Mouse (Mus musculus) liver, embryonic 14.5 days (tissue): ENCODE results near the gene Hmcn1. TPM values are rescaled to one million over a fixed set of nuclear protein-coding genes. Genes with fewer than 3 reads are reported as not detected.

ENCODE experiments used
- ATAC-seq: fragments of 200-750 bp; cut with Nextera tagmentation; 2 replicates; pipeline ENCODE4 v1.8.0; 2017; ENCODE audit warnings: moderate number of reproducible peaks, mild to moderate bottlenecking, moderate library complexity; ENCODE audit not compliant: insufficient read depth
- DNase-seq, 3 experiments: peaks; one replicate each; pipeline ENCODE4 v3.0.0-alpha.2; 2012 to 2013; ENCODE audit warnings: low read depth in 3 of 3, low spot score in 3 of 3
- H3K27ac ChIP-seq: fragments of 300-500 bp; sonication (generic); 2 replicates; pipeline ENCODE4 v1.5.1; 2014; ENCODE audit warnings: moderate library complexity, mild to moderate bottlenecking, control low read depth, inconsistent platforms
- H3K27me3 ChIP-seq: fragments of 300-500 bp; sonication (generic); 2 replicates; pipeline ENCODE4 v1.6.1; 2014; ENCODE audit warnings: mild to moderate bottlenecking, low read length, moderate library complexity; ENCODE audit not compliant: control insufficient read depth, insufficient read depth
- H3K36me3 ChIP-seq: fragments of 300-500 bp; sonication (generic); replicated peaks from 2 replicates; pipeline ENCODE4 v1.6.1; 2014; ENCODE audit warnings: low read depth; ENCODE audit not compliant: control insufficient read depth, insufficient read depth
- H3K4me1 ChIP-seq, 2 experiments: fragments of 200-500 bp in 1 of 2; fragments of 300-500 bp in 1 of 2; sonication (generic) in 1 of 2; replicated peaks; 2 replicates each; pipeline ENCODE4 v1.6.1; 2012 to 2014; ENCODE audit warnings: antibody characterized with exemption in 1 of 2, inconsistent platforms in 1 of 2, low read length in 1 of 2; ENCODE audit not compliant: control insufficient read depth in 2 of 2, insufficient read depth in 2 of 2
- H3K4me2 ChIP-seq: fragments of 300-500 bp; sonication (generic); 2 replicates; pipeline ENCODE4 v1.6.1; 2014; ENCODE audit warnings: low read depth, mild to moderate bottlenecking, control low read depth, moderate library complexity
- H3K4me3 ChIP-seq, 2 experiments: fragments of 200-500 bp in 1 of 2; fragments of 300-500 bp in 1 of 2; sonication (generic) in 1 of 2; 2 replicates each; pipeline ENCODE4 v1.5.1; 2012 to 2014; ENCODE audit warnings: low read depth in 2 of 2, low read length in 2 of 2, mild to moderate bottlenecking in 2 of 2, control low read depth in 1 of 2, inconsistent platforms in 1 of 2, moderate library complexity in 1 of 2; ENCODE audit not compliant: insufficient read depth in 1 of 2
- H3K9ac ChIP-seq: fragments of 300-500 bp; sonication (generic); replicated peaks from 2 replicates; pipeline ENCODE4 v1.6.1; 2014; ENCODE audit warnings: mild to moderate bottlenecking, control low read depth, moderate library complexity
- H3K9me3 ChIP-seq: fragments of 300-500 bp; sonication (generic); 2 replicates; pipeline ENCODE4 v1.6.1; 2016; ENCODE audit warnings: low read length, mixed read lengths; ENCODE audit not compliant: control insufficient read depth
- CTCF ChIP-seq: IDR thresholded peaks from 2 replicates; pipeline ENCODE4 v1.5.1; 2016; ENCODE audit warnings: antibody characterized with exemption, low read depth, control low read depth
- EP300 ChIP-seq: IDR thresholded peaks from 2 replicates; pipeline ENCODE4 v1.6.1; 2016; ENCODE audit warnings: antibody characterized with exemption, low read depth
- WGBS: fragments of 180-500 bp; shearing (Covaris S2); extraction: QIAGEN DNeasy Blood & Tissue Kit; methylation state at CpG from one replicate; pipeline ENCODE4 v1.1.7; 2014; ENCODE audit not compliant: insufficient replicate concordance; 5-methylcytosine and 5-hydroxymethylcytosine counted together
- polyA plus RNA-seq, 2 experiments: library from polyadenylated mRNA; depleted of rRNA in 1 of 2; stranded (reverse) in 1 of 2; unstranded in 1 of 2; fragments of >200 nt; fragmentation: Nextera tagmentation in 1 of 2; extraction: Ambion mirVana in 1 of 2; gene quantifications; 2 replicates each; pipeline versions ENCODE4 v1.2.1 to v1.2.3; 2012 to 2014

The Hmcn1 gene
- polyA plus RNA-seq, 2 experiments: 2.3 to 3.3 TPM

DNA sequence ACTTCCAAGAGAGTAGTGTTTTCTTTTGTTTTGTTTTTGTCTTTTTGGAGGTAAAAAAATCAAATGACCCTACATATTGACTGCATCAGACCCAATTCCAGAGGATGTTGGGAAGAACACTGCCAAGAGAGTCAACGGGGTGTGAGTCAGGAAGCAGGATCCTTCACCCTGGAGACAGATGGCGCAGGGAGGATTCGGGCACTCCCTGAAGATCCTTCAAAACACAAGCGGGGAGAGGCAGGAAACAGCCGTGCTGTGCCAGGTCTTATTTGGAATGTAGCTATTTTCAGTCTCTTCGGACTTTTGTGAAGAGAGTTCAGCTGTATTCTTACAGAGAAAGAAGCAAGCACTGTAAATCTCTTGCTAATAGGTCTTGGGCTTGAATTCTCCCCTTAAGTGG, 120.0 kb downstream of the Hmcn1 start:
- Histone ChIP-seq H3K27ac (no peak overlapping the region), H3K9ac (no peak overlapping the region), H3K9me3 (no peaks in the 10 kb centered on the region), H3K27me3 (no peaks in the 10 kb centered on the region), H3K4me1 (no peaks in the 10 kb centered on the region), H3K4me3 (no peak overlapping the region), H3K36me3 (no peaks in the 10 kb centered on the region), H3K4me2 (no peak overlapping the region)
- DNase-seq (no peak), ATAC-seq (no peak)
- TF ChIP-seq EP300 (no peak), CTCF (no peak)
- 37% methylated on average over 6 of the region's 6 CpGs for WGBS

DNA sequence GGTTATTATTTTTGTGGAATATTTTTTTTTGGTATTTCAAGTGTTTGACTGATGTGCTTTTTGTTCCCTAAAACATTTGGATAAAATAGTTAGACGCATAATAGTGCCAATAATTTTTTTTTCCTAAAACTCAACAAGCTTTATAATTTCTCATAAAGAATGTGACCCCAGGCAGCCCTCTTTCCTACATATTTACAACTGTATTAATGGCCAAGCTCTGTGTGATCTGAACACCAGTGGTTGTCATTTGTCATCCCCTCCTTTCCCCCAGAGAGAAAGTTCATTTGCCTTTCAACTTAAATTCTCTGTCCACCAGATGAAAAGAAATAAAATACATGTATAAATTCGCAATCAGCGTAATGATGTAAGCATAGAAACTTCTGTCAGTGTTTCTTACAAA, 121.1 kb downstream of the Hmcn1 start:
- DNase-seq (no peak), ATAC-seq (no peak)
- Histone ChIP-seq H3K9ac (no peak overlapping the region), H3K4me3 (no peak overlapping the region), H3K4me1 (no peaks in the 10 kb centered on the region), H3K27me3 (no peaks in the 10 kb centered on the region), H3K27ac (no peak overlapping the region), H3K36me3 (no peaks in the 10 kb centered on the region), H3K9me3 (no peaks in the 10 kb centered on the region), H3K4me2 (no peak overlapping the region)
- WGBS: 61% methylated on average over 3 of the region's 3 CpGs
- TF ChIP-seq CTCF (no peak), EP300 (no peak)

DNA sequence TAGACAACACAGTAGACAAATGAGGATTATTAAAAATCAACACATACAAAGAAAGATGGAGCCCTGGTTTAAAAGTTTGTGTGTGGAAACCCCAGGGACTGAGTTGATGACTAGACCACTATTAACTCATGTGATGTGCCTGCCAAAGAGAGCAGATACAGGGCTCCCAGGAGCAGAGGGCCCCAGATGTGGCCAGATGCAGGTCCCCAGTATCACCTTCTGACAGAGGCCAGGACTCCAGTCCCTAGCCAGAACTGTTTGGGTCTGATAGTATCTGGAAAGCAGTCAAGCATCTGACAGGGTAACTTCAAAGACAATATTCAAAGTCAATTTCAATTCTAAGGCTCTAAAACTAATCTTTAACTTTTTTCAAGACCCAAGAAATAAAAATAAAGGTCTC, 124.0 kb downstream of the Hmcn1 start:
- H3K27ac ChIP-seq: no peak overlapping the region
- H3K4me2 ChIP-seq: no peak overlapping the region
- H3K9me3 ChIP-seq: no peaks in the 10 kb centered on the region
- H3K36me3 ChIP-seq: no peaks in the 10 kb centered on the region
- no peak overlapping the region for H3K4me3 ChIP-seq
- 0 out of 4 replicates have a peak, but pooled peaks cover 0 to 1% of the 10 kb centered on the region in 2 experiments for H3K4me1 ChIP-seq
- peak; percentile 43; the same call in 1 of the 2 replicates for ATAC-seq
- no peak overlapping the region for H3K9ac ChIP-seq
- TF ChIP-seq CTCF (no peak), EP300 (no peak)
- DNase-seq: no peak
- H3K27me3 ChIP-seq: no peaks in the 10 kb centered on the region

DNA sequence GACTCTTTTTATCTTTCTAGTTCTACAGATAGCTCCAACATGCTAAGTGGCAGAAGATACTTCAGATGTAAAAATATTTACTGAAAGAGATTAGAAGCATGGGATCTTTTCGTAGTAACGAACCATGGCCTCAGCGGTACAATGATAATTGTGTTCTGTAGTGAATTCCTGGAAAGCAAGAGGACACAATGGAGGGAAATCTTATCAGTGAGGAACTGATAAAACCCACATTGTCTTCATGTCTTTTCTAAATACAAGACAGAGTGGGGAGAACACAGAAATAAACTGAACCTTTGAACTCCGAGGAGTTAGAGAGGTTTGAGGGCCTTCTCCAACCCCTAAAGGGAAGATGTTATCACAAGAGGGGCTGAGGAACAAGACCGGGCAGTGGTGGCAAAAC, 126.6 kb downstream of the Hmcn1 start:
- 9% methylated on average over 5 of the region's 5 CpGs for WGBS
- ATAC-seq: no peak
- DNase-seq: no peak
- Histone ChIP-seq H3K9ac (no peak overlapping the region), H3K36me3 (no peaks in the 10 kb centered on the region), H3K27me3 (no peaks in the 10 kb centered on the region), H3K4me1 (0 out of 4 replicates have a peak, but pooled peaks cover 0 to 1% of the 10 kb centered on the region in 2 experiments), H3K4me2 (no peak overlapping the region), H3K9me3 (no peaks in the 10 kb centered on the region), H3K27ac (no peak overlapping the region), H3K4me3 (no peak overlapping the region)
- no peak for TF ChIP-seq EP300
- no peak for TF ChIP-seq CTCF

DNA sequence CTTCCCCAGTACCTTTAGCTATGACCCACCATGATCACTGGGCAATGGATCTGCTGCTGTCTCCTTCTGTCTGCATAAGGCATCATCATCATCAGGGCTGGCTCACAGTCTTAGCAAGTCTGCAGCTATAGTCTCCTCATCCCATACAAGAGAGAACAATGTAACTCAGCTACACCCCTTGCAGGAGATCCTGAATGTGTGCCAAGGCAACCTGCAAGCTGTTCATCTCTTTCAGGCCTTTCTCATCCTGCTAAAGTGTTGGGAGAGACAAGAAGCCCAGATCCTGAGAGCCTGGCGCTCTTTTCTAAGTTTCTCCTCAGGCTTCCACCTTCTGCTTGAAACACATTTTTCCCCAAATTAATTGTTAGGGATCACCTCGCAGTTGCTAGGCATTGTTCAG, 135.5 kb downstream of the Hmcn1 start:
- H3K36me3 ChIP-seq: no peaks in the 10 kb centered on the region
- no peaks in the 10 kb centered on the region for H3K27me3 ChIP-seq
- 79% methylated on average over 2 of the region's 2 CpGs for WGBS

DNA sequence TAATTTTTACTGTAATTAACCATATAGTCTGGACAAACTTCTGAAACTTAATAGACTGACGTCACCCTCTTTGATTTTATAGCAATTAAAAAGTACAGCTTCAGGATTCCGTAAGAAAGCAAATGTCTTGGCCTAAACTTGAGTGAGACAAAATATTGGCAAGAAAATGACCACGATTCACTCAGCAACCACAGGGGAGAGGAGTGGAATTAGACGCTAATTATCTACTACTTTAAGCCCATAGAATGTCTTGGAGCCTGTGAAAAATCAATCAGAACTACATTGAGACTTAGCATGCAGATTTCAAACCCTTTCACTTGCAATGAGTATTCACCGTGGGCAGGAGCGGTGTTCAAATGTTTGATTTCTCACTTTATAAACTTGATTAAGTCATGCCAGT, 159.8 kb downstream of the Hmcn1 start:
- H3K9ac ChIP-seq: no peak overlapping the region
- H3K27ac ChIP-seq: no peak overlapping the region
- no peaks in the 10 kb centered on the region for H3K27me3 ChIP-seq
- no peak for DNase-seq
- no peak overlapping the region for H3K4me3 ChIP-seq
- H3K36me3 ChIP-seq: no peaks in the 10 kb centered on the region
- ATAC-seq: no peak
- TF ChIP-seq EP300 (no peak), CTCF (no peak)
- WGBS: 66% methylated on average over 6 of the region's 6 CpGs
- H3K4me1 ChIP-seq: no peaks in the 10 kb centered on the region
- no peaks in the 10 kb centered on the region for H3K9me3 ChIP-seq
- no peak overlapping the region for H3K4me2 ChIP-seq

More for the DNA sequence above, 135.5 kb downstream of the Hmcn1 start:
- H3K4me2 ChIP-seq: no peak overlapping the region
- no peak overlapping the region for H3K27ac ChIP-seq
- DNase-seq: no peak
- no peaks in the 10 kb centered on the region for H3K4me1 ChIP-seq
- H3K9me3 ChIP-seq: no peaks in the 10 kb centered on the region
- ATAC-seq: no peak
- no peak overlapping the region for H3K9ac ChIP-seq
- TF ChIP-seq CTCF (no peak), EP300 (no peak)
- no peak overlapping the region for H3K4me3 ChIP-seq
